Mouse (Mus musculus) embryonic facial prominence, embryonic 12.5 days (tissue): ENCODE data around the gene Rasgef1b. TPM values are rescaled to one million over a fixed set of nuclear protein-coding genes. Genes with fewer than 3 reads are reported as not detected.

Experiments
- ATAC-seq: fragments of 200-750 bp; cut with Nextera tagmentation; 2 replicates; pipeline ENCODE4 v1.8.0; 2017; ENCODE audit not compliant: insufficient number of reproducible peaks, insufficient read depth, low FRiP score, low TSS enrichment
- H3K27ac ChIP-seq: fragments of 300-500 bp; sonication (generic); 2 replicates; pipeline ENCODE4 v1.5.1; 2016; ENCODE audit warnings: mild to moderate bottlenecking
- H3K27me3 ChIP-seq: fragments of 300-500 bp; sonication (generic); 2 replicates; pipeline ENCODE4 v1.6.1; 2016; ENCODE audit warnings: mild to moderate bottlenecking, moderate library complexity
- H3K36me3 ChIP-seq: fragments of 300-500 bp; sonication (generic); 2 replicates; pipeline ENCODE4 v1.6.1; 2016; ENCODE audit warnings: mild to moderate bottlenecking
- H3K4me1 ChIP-seq: fragments of 300-500 bp; sonication (generic); 2 replicates; pipeline ENCODE4 v1.6.1; 2016
- H3K4me2 ChIP-seq: fragments of 300-500 bp; sonication (generic); replicated peaks from 2 replicates; pipeline ENCODE4 v1.6.1; 2016; ENCODE audit warnings: mild to moderate bottlenecking, moderate library complexity
- H3K4me3 ChIP-seq: fragments of 300-500 bp; sonication (generic); 2 replicates; pipeline ENCODE4 v1.5.1; 2016; ENCODE audit warnings: mild to moderate bottlenecking
- H3K9ac ChIP-seq: fragments of 300-500 bp; sonication (generic); 2 replicates; pipeline ENCODE4 v1.6.1; 2016; ENCODE audit warnings: mild to moderate bottlenecking, moderate library complexity
- H3K9me3 ChIP-seq: fragments of 300-500 bp; sonication (generic); 2 replicates; pipeline ENCODE4 v1.6.1; 2016; ENCODE audit warnings: mild to moderate bottlenecking, moderate library complexity
- WGBS: fragments of 180-500 bp; shearing (Covaris S2); methylation state at CpG from one replicate; pipeline ENCODE4 v1.1.7; 2016; 5-methylcytosine and 5-hydroxymethylcytosine counted together
- polyA plus RNA-seq: library from polyadenylated mRNA; unstranded; fragments of >200 nt; fragmentation: Nextera tagmentation; extraction: Ambion mirVana; gene quantifications from 2 replicates; pipeline ENCODE4 v1.2.1, GENCODE M21; 2016

The Rasgef1b gene
- polyA plus RNA-seq, 1 experiment from 2014 or later = 11.7 TPM

DNA sequence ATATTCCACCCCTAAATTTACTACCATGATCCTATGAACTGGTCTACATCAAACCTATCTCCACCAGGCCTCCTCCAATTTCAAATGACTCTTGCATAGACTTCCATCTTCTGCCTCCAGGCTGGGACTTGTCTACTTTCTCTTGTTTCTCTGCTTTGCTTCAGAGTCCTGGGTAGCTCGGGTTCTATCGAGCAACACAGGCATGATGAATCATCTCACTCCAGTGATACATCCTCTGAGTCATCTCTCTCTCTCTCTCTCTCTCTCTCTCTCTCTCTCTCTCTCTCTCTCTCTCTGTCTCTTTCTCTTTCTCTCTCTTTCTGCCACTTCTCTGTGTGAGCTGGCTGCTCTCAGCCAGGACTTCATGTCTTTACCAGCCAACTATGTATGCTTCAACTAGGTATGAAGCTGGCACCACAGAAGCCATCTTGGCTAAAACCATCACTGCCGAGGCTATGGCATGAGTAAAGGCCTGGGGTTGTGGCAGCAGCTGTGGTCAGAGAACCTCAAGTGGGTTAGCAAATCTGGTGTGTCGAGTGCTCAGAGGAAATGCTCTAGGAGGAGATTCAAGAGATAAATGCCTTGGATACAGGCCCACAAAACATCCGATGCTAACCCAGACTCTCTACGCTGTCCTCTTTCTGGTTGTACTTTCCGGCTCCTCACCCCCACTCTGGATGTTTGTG is 229.3 kb downstream of the Rasgef1b start:
- 79% methylated on average over 7 of the region's 7 CpGs for WGBS
- ATAC-seq = no peak
- Histone ChIP-seq H3K4me3 (no peak overlapping the region), H3K4me2 (no peak overlapping the region), H3K27me3 (no peaks in the 10 kb centered on the region), H3K36me3 (no peaks in the 10 kb centered on the region), H3K9me3 (no peaks in the 10 kb centered on the region), H3K9ac (no peak overlapping the region), H3K27ac (no peak overlapping the region), H3K4me1 (peaks cover 18% of the 10 kb centered on the region)

DNA sequence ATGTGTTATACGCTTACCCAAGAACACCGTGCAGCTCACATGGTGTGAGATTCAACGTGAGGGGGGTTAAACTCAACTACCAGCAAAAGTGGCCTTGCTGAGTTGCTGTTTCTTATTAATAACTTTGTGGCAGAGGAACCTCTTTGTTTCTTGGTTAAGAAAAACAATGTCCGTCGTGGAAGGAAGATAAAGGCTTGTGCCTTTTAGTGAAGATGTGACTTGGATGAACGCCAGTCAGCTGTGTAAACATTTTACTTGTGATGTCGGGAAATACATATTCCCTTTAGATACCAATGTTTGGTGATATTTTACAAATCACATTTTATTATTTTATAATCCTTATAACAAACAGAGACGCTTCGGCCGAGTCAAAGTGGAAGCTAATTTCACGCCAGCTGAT is 231.0 kb downstream of the Rasgef1b start:
- Histone ChIP-seq H3K27ac (no peak overlapping the region), H3K9me3 (no peaks in the 10 kb centered on the region), H3K4me1 (peaks cover 18% of the 10 kb centered on the region), H3K4me2 (no peak overlapping the region), H3K9ac (no peak overlapping the region), H3K4me3 (no peak overlapping the region), H3K36me3 (no peaks in the 10 kb centered on the region), H3K27me3 (no peaks in the 10 kb centered on the region)
- ATAC-seq = no peak
- 57% methylated on average over 11 of the region's 11 CpGs for WGBS

DNA sequence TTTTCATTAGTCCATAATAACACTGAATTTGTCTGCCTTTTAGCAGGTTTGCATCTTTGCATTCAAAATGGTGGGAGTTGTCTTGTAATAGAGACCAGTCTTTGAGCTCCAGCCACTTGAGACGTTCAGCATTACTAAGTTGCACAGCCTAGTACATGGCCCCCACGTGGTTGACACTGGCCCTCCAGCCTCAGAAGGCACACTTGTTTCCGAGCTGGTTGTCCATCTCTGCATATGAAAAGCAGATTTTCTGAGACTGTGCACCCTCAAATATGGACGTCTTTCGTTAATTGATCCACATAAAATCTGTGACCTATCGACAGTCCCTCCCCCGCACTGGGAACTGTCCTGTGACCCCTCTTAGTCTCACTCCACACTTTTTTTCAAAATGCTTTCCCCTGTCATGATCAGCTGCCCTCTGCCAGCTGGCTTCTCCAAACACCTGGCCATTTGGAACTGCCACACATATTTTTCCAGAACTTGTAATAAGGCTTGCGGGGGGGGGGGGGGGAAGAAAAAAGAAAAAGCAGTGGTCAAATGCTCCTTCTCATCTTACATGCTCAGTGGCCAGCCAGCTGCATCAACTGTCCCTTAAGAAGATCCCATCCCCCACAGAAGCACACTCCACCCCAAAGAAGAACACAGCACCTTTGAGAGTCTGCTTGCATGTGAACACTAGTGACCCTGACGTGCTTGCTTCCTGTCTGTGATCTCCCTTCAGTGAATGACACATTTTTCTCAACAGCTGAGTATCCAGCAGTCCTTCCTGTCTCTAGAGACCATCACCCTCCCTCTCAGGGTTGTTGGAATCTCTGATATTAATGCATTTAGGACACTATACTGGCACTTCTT is 231.7 kb downstream of the Rasgef1b start:
- Histone ChIP-seq H3K9me3 (no peaks in the 10 kb centered on the region), H3K27me3 (no peaks in the 10 kb centered on the region), H3K4me3 (no peak overlapping the region), H3K27ac (0 out of 2 replicates have a peak overlapping the region, but pooled peaks have one; percentile 3), H3K9ac (no peak overlapping the region), H3K36me3 (no peaks in the 10 kb centered on the region), H3K4me2 (no peak overlapping the region), H3K4me1 (peaks cover 18% of the 10 kb centered on the region)
- no peak for ATAC-seq
- 38% methylated on average over 9 of the region's 9 CpGs for WGBS

GRCm38 (mm10) chr5:99496157-99496453 is 232.8 kb downstream of the Rasgef1b start:
- 67% methylated on average over 1 of the region's 1 CpGs for WGBS
- Histone ChIP-seq H3K4me3 (no peak overlapping the region), H3K4me2 (no peak overlapping the region), H3K4me1 (peaks cover 18% of the 10 kb centered on the region), H3K27ac (no peak overlapping the region), H3K27me3 (no peaks in the 10 kb centered on the region), H3K36me3 (no peaks in the 10 kb centered on the region), H3K9ac (no peak overlapping the region), H3K9me3 (no peaks in the 10 kb centered on the region)
- no peak for ATAC-seq

DNA sequence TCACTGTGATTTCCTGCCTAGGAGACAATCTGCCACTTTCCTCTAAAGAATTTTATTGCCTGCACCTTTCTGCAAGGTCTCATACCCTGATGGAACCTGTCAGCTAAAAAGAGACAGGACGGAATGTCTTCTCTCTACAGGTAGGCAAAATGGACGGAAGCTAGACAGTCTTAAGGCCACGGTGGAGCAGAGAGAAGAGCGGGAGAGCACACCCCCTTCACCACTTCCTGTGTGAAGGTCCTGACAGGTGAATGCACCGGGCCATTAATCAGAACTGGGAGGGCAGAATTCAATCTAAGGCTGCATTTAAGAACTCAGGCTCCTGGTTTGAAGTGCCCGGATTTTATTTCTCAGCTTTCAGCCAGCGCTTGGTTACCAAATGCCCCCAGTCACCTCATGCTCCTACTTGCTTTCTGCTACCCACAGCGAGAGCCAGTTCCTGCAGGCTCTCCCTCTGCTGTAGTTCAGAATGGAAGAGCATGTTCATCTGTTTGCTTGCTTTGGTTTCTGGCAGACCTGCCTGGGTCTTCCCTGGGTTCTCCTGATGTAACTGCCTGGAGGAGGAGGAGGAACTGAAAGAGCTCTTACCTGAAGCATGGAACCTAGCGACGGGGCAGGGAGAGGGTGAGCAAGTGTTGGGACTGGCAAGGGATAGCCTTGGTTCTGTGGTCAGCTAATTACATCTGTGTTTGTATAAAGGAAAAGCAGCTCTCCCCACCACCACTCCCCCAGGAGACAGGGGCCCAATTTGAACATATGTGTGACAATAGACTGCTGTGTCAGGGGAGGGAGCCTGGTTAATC is 233.3 kb downstream of the Rasgef1b start:
- Histone ChIP-seq H3K9ac (no peak overlapping the region), H3K4me2 (no peak overlapping the region), H3K36me3 (no peaks in the 10 kb centered on the region), H3K27ac (no peak overlapping the region), H3K9me3 (no peaks in the 10 kb centered on the region), H3K4me1 (peaks cover 18% of the 10 kb centered on the region), H3K27me3 (no peaks in the 10 kb centered on the region), H3K4me3 (no peak overlapping the region)
- ATAC-seq = no peak
- 66% methylated on average over 10 of the region's 10 CpGs for WGBS

GRCm38 (mm10) chr5:99493861-99494260 is 235.0 kb downstream of the Rasgef1b start:
- Histone ChIP-seq H3K9me3 (no peaks in the 10 kb centered on the region), H3K4me1 (peaks cover 18% of the 10 kb centered on the region), H3K36me3 (no peaks in the 10 kb centered on the region), H3K27me3 (no peaks in the 10 kb centered on the region), H3K4me2 (no peak overlapping the region), H3K27ac (no peak overlapping the region), H3K4me3 (no peak overlapping the region), H3K9ac (no peak overlapping the region)
- WGBS = 72% methylated on average over 9 of the region's 9 CpGs
- ATAC-seq = no peak

DNA sequence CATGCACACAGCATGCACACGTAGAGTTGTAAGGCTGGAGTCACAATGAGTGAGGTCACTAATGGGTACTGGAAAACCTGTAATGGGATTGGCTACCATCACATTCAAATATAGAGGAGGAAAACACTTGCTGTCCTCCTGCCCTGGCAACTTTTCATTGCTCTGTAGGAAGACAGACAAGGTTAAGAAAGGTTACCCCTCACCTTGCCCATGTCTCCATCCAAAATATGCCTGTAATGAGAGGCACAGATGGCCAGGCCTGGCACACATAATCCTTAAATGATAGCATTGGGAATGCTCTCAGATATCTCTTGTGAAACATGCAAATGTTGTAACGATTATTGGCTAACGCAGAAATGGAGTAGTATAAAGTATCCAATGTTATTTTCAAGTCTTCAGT is 235.8 kb downstream of the Rasgef1b start:
- Histone ChIP-seq H3K36me3 (no peaks in the 10 kb centered on the region), H3K27me3 (no peaks in the 10 kb centered on the region), H3K9me3 (no peaks in the 10 kb centered on the region), H3K4me3 (no peak overlapping the region), H3K27ac (no peak overlapping the region), H3K4me2 (no peak overlapping the region), H3K9ac (no peak overlapping the region), H3K4me1 (peaks cover 18% of the 10 kb centered on the region)
- no peak for ATAC-seq
- WGBS = 87% methylated on average over 3 of the region's 3 CpGs

GRCm38 (mm10) chr5:99488479-99489158 is 240.2 kb downstream of the Rasgef1b start:
- Histone ChIP-seq H3K4me2 (no peak overlapping the region), H3K4me1 (0 out of 2 replicates have a peak, but pooled peaks cover 3% of the 10 kb centered on the region), H3K27ac (no peak overlapping the region), H3K9me3 (no peaks in the 10 kb centered on the region), H3K36me3 (no peaks in the 10 kb centered on the region), H3K4me3 (no peak overlapping the region), H3K9ac (no peak overlapping the region), H3K27me3 (no peaks in the 10 kb centered on the region)
- 84% methylated on average over 6 of the region's 6 CpGs for whole genome bisulfite sequencing
- no peak for ATAC-seq

DNA sequence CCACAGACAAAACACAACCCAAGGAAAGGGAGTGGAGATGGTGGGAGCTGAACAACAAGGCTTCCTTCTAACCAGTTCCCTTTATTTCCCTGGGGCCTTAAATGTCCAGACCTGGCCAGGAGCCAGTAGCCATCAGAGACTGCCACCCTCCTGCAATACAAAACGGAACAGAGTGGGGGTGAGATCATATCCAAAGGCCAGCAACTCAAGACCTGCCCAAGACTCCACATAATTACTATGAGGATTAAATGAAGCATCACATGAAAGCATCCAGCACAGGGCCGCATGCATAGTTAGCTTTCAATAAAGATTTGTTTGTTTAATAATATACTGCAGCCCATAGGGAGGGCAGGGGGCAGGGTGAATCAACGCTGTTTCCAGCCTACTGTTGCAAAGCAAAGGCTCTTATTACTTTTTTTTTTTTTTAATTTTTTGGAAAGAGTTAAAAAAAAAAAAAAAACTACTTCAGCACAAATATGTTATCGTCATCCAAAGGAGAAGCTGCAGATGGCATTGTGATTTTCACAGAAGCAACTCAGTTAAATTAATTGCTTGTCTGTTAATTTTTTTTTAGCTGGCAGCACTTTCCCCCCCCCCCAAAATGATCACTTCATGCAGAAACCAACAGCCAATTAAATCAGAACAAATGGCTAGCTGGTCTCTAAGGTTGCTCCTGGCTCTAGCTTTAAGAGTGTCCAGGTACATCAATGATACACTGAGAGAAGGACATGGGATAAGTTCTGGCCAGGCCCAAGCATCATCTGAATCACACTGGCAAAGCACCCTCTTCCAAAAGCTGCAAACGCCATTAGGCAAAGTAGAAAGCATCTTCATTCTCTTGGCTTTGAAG is 241.6 kb downstream of the Rasgef1b start:
- 59% methylated on average over 5 of the region's 5 CpGs for WGBS
- Histone ChIP-seq H3K4me3 (no peak overlapping the region), H3K9me3 (no peaks in the 10 kb centered on the region), H3K27me3 (peaks cover 3% of the 10 kb centered on the region; the same call in 1 of the 2 replicates), H3K4me1 (0 out of 2 replicates have a peak, but pooled peaks cover 3% of the 10 kb centered on the region), H3K4me2 (no peak overlapping the region), H3K36me3 (no peaks in the 10 kb centered on the region), H3K9ac (no peak overlapping the region), H3K27ac (no peak overlapping the region)
- no peak for ATAC-seq

DNA sequence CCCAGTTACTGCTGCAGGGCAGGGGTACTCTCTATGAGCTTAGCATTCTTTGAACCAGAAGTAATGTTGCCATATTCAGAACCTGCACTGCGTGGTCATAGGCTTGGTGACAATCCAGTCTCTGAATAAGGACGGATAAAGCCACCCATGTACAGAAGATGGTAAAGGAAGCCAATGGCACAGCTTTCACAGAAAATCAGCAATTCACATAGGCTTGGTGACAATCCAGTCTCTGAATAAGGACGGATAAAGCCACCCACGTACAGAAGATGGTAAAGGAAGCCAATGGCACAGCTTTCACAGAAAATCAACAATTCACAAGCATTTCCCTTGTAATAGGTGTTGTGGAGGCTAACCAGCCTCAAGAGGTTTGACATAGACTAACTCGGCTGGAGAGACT is 245.7 kb downstream of the Rasgef1b start:
- no peak for ATAC-seq
- no peak overlapping the region for H3K27ac ChIP-seq
- H3K9ac ChIP-seq = no peak overlapping the region
- H3K36me3 ChIP-seq = no peaks in the 10 kb centered on the region
- H3K4me1 ChIP-seq = peaks cover 18% of the 10 kb centered on the region
- H3K9me3 ChIP-seq = no peaks in the 10 kb centered on the region
- no peak overlapping the region for H3K4me3 ChIP-seq
- WGBS = 85% methylated on average over 5 of the region's 5 CpGs
- no peak overlapping the region for H3K4me2 ChIP-seq
- peaks cover 4% of the 10 kb centered on the region; the same call in 1 of the 2 replicates for H3K27me3 ChIP-seq
